Mouse (Mus musculus) layer of hippocampus, postnatal 14 days (tissue): Measurements from ENCODE around the gene Avpi1. TPM values are rescaled to one million over a fixed set of nuclear protein-coding genes. Genes with fewer than 3 reads are reported as not detected.
A peak's percentile ranks its signal among the peaks of the same experiment; 100 is the strongest.

Source experiments
- DNase-seq, 2 experiments: peaks; one replicate each; pipeline ENCODE4 v3.0.0; 2021 to 2022; ENCODE audit warnings: low spot score in 2 of 2, mixed read lengths in 1 of 2
- total RNA-seq, 2 experiments: library from RNA; stranded (reverse); gene quantifications; 2 replicates each; pipeline ENCODE4 v1.2.3; 2021

The Avpi1 gene
- total RNA-seq, 2 experiments from 2014 or later = 18.6 to 19.2 TPM

DNA sequence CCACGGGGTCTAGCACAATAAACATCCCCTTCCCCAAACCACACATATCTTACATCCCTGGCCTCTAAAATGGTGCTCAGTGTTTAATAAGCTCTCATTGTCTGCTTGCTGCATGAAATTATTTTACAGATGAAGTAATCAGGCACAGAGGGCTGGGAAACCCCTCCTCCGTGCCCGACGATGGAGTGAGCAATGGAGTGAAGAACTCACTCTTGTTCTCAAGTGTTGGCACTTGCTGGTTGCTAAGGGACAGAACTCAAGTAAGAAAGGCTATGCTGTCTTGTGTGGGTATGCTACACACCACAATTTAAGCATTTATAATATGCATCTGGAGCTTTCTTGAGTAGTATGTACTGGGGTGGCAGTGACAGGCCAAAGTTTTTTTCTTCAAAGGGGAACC lies 16.4 kb upstream of the Avpi1 start:
- DNase-seq = no peak

DNA sequence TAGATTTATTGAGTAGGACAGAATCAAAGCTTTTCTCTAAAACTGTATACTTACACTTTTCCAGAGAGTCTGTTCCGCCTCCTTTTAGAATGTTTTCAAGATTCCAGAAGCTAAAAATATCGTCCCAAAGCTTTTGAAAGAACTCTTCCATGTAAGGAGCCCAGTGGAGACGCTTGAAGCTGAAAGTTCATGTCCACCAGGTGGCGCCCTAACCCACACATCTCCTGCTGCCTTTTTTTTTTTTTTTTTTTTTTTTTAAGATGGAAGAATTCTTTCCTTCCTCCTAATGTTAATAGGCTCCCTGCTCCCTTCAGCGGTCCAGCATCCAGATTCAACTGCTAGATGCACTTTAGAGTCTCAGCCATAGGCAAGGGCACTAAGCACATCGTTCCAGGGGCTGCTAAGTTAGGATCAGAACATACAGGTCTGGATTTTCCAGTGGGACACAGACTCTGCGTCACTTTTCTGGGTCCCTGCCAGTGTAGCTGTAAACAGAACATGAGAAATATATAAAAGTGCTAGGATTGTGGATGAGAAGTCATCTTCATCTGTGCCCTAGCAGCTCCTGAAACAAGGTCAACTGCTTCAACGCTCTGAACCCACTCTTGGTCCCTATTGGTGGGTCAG lies 15.8 kb upstream of the Avpi1 start:
- peak; percentile 78 to 90 for DNase-seq

DNA sequence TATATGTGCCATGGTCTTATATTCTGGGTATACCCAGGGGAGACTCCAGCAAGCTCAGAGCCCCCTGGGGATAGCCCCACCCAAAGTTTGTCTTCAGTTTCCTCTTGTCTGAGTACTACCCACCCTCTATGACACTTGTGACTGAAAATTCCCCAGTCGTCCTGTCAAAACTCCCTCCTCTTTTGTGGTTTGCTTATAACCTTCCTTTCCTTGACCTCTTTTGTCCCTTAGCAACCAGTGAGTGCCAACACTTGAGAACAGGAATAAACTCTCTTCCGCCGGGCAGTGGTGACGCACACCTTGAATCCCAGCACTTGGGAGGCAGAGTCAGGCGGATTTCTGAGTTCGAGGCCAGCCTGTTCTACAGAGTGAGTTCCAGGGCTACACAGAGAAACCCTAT lies 15.2 kb upstream of the Avpi1 start:
- DNase-seq = no peak

DNA sequence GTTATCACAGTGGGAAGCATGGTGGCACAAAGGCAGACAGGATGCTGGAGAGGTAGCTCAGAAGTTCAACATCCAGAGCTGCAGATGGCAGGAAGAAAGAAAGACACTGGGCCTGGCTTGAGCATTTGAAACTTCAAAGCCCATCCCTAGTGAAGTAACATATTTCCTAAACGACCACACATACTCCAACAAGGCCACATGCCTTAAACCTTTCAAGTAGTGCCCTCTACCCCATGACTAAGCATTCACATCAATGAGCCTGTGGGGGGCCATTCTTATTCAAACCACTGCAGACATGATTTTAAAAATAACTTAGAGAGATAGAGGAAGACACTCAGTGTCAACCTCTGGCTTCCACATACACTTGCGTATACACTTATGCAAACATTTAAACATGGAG lies 13.9 kb upstream of the Avpi1 start:
- no peak for DNase-seq

DNA sequence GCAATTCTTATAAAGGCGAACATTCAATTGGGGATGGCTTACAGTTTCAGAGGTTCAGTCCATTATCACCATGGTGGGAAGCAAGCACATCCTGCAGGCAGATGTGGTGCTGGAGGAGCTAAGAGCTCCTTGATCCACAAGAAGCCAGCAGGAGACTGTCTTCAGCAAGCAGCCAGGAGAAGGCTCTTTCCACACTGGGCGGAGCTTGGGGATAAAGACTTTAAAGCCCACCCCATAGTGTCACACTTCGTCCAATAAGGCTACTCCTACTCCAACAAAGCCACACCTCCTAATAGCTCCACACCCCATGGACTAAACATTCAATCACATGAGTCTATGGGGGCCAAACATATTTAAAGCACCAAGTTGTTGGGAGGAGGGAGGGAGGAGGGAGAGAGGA lies 13.1 kb upstream of the Avpi1 start:
- no peak for DNase-seq

DNA sequence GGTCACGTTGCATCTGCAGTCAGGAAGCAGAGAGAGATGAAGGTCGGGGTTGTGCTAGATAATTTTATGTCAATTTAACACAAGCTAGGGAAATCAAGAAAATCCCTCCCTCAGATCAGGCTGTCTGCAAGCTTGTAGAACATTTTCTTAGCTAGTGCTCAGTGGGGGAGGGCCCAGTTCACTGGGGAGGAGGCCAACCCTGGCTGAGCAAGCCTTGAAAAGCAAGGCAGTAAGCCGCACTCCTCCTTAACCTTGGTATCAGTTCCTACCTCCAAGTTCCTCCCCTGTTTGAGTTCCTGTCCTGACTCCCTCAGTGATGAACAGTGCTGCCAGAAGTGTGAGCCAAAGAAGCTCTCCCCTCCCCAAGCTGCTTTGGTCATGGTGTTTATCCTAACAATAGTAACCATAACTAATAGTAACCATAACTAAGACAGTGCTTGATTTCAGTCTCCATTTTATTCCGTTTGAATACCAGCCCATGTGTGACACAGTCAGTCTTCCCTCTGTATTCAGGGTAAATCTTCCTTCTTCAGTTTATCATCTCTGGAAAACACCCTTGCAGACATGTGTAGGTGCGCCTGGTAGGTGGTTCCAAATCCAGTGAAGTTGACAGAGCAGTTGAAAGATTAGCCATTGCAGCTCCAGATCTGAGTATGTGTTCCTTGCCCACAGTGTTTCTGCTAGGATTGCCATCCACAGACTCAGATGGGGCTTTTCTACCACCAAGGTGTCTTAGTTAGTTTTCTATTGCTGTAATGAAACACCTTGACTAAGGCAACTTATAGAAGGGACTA lies 11.1 kb upstream of the Avpi1 start:
- DNase-seq = no peak

DNA sequence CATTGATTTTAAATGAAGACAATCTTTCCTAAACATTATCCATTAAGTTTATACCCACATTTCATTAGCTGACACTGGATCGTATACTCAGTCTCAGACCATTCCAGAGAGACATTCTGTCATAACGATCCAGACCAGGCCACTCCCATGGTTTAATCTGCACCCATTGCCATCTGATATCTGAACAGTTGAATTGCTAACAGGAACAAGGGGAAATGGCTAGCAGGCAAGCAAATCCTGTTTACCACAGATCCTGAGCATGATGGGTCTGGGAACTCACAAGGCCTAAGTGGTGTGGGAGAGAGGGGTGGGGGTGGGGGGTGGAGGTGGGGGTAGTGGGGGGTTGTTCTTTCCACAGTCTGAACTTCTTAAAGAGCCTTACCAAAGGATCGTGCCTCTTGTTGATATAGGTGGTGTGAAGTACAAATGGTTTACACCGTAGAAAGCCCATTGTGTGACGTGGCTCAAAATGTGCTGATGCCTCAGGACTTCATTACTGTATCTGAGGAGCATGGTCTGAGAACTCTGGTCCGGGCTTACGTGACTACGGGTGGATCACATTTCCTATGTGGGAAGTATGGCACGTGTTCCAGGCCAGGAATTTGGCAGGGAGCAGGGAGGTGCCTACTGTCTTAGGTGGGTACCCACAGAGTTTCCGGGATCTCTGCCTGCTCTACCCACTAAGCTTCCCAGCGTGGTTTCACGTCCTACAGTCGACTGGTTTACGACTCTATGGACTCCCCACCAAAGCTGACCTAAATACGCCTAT lies 9.8 kb upstream of the Avpi1 start:
- no peak for DNase-seq

DNA sequence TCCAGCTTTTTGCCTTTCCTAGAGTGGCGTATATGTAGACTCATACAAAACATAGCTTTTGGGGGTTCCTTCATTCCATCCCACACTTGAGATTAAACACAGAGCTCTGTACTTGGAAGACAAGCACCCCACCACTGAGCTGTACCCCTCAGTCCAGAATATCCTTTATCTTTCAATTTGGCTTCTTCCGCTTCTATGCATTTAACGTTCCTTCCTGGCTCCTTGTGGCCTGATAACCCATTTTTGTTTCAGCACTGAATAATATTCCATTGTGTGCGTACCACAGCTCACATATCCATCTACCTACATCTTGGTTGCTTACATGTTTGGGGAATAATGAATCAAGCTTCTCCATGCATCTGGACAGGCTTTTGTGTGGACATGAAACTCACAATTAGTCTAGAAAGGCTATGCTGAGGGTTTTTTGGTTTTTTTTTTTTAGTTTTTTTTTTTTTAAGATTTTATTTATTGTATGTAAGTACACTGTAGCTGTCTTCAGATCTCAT lies 8.4 kb upstream of the Avpi1 start:
- no peak for DNase-seq

DNA sequence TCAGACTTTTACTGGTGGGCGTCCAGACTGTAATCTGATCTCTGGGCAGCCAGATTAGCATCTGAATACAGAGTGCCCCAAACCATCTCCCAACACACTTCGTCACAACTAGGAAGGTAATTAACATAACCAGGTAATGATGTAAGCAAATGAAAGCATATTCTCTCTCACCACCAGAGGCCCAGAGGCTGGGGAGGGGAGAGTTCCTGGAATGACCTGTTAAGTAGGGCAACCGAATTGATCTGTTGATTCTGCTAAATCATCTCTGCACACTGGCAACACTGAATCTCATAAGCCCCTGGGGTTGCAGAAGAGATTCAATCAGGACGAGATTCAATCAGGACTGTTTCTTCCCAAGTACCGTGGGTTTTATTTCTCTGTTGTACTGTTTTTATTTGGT lies 7.3 kb upstream of the Avpi1 start:
- no peak for DNase-seq

DNA sequence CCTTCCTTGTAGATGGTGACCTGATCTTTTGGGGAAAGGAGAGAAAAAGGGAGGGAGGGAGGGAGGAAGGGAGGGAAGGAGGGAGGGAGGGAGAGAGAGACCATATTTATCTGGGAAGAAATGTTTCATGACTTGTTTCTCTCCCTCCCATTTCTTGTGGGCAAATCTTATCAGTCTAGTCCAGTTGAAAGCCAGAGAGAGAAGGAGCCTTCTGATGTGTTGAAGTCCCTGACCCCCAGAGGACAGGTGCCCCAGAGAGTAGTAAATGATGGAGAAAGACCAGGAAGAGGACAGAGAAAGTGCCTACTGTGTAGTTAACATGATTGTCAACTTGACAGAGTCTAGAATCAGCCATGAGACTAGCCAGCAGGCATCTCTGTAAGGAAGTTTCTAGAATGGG lies 6.2 kb upstream of the Avpi1 start:
- no peak for DNase-seq

DNA sequence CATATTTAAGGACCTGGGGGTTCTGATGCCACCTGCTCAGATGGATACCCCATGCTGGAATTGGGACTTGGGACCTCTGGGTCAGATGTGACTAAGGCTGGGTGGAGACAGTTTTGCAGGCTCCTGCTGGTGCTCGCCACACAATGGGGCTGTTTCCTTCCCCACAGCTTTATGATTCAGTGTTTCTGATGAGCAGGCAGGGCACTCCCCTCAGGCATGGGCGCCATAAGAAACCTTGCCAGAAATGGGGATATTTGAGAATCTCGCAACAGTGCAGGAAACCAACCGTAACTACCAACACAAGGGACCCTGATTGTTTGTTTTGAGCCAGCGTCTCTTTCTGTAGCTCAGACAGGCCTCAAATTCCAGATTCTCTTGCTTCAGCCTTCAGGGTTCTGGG lies 2.2 kb upstream of the Avpi1 start:
- no peak for DNase-seq

DNA sequence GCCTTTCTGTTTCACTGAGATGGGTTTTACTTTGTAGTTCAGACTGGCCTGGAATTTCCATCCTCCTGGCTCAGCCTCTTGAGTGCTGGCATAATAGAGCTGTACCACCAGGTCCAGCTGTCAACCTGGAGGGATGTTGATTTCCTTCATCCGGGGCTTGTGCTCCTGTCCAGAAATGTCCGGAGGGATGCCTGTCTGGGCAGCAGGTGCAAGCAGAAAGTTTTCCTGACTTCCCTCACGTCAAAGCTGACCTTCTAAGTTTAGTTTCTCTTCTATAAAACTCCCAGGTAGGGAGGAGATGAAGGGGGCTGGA lies 1.4 kb upstream of the Avpi1 start:
- DNase-seq = no peak

DNA sequence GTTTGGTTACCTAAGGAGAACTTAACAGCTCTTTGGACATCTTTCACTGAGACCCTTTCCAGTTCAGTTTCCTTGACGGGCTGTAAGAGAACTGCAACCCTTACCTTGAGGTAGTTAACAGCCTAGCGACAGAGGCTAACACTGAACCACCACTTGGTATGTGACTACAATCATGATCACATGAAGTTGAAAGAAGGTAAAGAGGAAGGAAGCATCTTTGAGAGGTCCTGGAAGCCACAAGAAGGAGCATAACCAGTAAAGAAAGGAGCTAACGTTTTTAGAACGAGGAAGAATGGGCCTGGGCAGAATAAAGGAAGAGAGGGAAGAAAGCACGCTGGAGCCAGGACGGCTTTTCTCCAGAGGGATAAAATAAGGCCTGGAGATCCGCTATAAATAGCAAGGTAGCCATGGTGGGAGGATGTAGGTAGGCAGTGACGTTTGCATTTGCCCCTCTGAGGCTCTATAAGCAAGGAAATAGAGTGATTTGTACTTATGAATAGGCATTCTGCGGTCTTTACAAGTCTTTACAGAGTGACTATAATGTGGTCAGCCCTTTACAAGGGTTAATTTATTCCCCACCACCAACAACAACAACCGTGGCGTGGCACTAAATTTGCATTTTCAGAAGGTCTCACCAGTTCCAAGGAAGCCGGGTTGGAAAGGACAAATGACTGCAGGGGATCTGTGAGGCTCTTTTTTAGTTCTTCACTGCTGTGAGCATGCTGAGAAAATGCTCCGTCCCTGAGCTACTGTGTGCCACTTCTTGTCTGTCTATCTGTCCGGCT lies 842 bp upstream of the Avpi1 start:
- DNase-seq = no peak

DNA sequence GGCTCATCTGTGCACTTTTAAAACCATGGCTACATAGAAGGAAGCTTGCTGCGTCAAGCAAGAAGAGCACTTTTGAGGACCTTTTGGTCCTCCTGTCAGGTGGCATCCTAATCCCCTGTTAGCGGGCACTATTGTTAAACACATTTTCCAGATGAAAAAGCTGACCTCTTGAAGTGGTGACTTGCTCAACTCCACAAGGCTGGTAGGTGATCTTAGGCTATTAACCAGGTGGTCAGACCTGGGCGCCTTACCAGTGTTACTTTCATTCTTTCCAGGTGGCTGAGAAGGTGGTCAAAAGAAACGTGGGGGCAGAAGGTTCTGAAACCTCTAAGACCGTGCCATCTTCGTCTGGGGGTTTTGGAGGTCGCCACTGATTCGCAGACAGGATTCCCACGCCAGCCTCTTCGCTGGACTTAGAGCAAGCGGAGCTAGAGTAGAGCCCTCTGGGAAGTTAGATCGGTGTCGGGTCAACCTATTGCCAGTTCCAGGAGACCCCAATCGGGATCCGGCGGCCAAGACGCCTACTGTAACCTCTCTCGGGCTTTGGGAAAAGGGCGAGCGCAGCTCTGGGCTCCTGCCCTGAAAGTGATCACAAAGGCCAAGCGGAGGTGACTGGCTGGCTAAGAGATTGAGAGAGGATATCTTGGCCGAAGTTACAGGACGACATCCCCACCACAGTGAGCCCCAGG lies 663 bp downstream of the Avpi1 start:
- DNase-seq = no peak

DNA sequence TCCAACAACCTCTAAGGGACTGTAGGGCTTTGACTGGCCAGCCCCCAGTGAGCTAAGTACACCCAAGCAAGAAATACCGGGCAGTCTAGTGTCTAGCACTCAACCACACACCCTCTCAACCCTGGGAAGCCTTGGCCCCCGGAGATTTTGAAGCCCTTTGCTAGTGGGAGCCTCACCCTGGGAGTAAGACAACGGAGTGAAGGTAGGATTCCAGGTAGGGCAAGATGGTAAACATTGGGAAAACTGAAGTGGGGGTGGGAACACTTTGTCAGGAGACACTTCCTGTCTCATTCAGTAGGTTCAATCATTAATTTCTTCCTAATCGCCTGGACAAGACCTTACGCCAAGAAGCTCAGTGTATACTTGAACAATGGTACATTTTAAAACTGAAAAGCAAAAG lies 1.8 kb downstream of the Avpi1 start:
- no peak for DNase-seq

DNA sequence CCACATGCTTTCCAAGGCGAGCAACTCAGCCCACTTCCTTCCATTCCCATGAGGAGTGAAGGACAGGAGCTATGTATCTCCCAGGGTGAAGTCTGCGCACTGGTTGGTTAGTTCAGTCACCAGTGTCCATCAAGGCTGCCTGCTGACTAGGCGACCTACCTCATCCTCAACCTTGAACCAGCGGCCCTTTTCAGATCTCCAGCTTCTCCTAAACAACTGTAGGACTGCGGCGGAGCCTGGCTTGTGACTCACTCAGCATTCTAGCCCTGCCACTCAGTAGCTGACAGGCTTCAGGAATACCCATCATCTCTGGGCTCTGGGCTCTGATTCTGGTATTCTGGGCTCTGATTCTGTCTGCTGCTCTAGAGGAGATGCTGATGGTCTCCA lies 2.6 kb downstream of the Avpi1 start:
- DNase-seq = no peak

DNA sequence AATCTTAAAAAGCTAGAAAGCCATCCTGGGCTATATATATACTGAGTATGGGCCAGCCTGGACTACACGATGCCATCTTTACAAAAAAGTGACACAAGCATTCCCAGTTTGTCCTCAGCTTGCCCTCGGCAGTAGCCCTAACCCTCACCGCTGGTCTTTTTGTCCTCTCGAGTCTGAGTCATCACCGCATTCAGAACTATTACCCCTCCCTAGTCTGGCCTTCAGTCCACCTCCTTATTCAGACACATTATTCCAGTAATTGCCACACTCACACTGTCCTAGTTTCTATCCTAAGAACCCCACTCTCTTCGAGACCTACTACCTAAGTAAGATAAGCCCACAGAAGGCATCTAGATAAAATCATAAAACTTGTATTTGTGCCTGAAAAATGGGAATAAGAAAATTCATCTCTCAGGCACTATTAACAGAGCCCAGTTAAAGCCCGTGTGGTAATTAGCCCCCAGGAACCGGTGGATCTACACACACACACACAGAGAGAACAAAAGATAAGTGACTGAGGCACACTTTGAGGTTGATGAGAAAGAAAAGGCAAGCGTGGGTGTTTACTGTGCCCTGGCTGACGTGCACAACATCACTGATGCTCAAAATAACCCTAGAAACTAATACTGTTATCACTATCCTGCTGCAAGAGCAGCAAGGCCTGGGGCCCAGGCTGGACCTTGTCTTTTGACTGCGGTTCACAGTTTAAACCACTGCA lies 3.2 kb downstream of the Avpi1 start:
- no peak for DNase-seq

DNA sequence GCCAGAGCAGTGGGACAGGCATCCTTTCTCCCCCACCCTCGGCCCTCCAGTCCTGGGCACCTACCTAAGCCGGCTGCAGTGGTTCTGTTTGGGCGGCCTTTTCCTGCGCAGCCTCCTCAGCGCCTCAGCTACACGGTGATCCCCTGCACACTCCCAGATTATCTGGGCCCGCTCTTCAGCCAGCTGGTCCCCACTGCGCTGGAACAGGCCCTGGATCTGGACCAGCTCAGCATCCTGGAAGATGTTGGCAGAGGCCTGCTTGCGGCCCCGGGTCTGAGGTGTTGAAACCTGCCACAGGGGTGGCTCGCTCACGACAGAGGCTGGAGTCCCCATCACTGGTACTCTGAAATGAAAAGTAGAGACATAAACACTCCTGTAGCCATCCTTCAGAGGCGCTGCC lies 4.2 kb downstream of the Avpi1 start:
- DNase-seq = no peak

DNA sequence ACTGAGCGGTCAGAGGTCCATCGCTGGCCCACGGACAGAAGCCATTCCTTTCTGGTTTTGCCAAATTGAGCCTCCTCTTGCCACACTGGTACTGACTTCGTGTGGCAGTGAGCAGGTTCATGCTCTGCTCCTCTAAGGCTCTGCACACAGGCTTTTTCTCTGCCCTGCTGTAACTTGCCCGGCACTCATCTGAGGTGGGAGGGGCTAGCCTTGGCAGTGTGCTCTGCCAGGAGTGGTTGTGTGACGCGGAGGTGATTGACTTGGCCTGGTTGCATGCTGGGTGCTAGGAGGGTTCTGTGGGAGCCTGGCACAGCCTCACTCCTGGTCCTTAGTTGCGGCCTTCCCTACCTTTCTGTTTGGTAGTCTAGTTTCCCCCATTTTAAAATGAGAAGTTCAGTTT lies 8.4 kb downstream of the Avpi1 start:
- no peak for DNase-seq

DNA sequence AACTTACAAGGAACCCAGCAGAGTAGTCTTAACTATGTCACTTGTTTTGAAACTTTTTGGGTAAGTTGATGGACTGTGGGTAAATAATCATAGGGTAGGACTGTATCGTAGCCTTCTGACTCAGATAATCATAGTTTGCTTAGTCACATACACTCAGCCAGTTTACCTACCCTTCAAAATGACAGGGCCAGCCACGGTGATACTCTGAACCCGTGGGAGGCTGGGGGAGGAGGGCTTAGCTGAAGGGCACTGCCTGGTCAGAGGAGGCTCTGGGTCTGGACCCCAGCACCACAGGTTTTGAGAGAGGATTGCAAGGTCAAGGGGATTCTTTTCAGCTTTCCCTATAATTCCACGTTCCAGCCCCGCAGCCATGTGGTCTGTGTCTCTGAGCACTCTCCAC lies 10.3 kb downstream of the Avpi1 start:
- DNase-seq = no peak
